Mouse (Mus musculus) neutrophil, adult 83 days (primary cell): ENCODE data around the gene Phf23. TPM values are rescaled to one million over a fixed set of nuclear protein-coding genes. Genes with fewer than 3 reads are reported as not detected.

Experiments used
- total RNA-seq, 2 experiments: library from RNA; stranded (reverse); gene quantifications; one replicate each; pipeline ENCODE4 v1.2.4; 2023

Gene Phf23
- 10 to 100 TPM; 41.2 to 53.6 TPM for total RNA-seq

DNA sequence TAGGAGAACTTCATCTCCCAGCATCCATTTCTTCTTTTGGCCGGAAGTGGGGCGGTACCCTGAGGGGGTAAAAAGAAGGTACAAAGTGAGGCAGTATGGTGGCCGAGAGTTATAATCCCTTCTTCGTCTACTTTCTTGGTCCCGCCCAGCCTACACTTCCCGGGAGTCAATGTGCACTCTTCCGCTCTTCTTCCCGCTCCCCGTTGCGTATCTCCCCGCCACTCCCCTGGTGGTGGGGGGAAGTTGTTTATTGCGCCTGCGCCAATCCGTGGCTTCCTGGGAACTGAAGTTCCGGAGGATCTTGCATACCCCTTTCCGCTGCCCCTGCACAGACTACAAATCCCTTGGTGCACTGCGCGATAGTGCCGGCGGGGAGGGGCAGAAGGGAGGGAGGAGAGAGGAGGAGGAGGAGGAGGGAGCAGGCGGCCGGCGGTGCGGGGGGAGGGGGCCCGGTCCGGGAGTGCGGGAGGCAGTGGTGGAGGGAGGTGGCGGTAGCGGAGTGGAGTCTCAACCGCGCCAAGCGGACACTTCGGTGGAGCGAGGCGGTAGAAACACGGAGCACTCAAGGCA, at the start of gene Phf23:
Gene Phf23, plus strand, starts transcription at position 387 of the 570 bp plus-strand sequence.

DNA sequence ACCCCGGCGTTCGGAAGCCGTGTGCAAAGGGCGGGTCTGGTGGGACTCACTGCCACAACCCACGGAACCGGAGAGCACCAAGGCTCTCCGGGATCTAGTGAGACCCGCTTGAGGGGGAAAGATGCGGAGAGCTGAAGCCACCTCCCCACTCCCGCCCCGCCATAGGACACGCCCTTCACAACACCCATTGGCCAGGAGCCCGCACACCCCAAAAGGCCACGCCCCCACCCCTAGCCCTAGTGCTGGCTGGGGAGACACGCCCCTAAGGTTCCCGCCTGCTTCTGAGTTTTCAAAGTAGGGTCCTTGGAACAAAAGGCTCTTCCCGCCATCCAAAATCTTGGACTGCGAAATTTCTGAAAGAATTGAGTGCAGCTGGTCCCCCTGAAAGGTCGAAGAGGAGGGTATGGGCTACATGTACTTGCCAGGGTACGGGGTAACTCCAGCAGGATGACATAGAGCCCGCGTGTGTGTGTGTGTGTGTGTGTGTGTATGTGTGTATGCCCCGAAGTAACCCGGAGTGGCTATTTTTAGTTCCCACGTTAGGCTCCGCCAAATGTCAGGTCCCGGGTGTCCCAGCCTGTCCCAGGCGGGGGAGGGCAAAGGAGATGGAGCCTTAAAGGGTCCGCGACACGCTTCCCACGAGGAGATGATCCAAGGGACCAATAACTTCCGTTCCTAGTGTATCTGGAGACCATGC, 47.4 kb upstream of the Phf23 start, which contains the start of gene Slc2a4:
Gene Slc2a4, minus strand, starts transcription at position 123 of the 697 bp plus-strand sequence.

DNA sequence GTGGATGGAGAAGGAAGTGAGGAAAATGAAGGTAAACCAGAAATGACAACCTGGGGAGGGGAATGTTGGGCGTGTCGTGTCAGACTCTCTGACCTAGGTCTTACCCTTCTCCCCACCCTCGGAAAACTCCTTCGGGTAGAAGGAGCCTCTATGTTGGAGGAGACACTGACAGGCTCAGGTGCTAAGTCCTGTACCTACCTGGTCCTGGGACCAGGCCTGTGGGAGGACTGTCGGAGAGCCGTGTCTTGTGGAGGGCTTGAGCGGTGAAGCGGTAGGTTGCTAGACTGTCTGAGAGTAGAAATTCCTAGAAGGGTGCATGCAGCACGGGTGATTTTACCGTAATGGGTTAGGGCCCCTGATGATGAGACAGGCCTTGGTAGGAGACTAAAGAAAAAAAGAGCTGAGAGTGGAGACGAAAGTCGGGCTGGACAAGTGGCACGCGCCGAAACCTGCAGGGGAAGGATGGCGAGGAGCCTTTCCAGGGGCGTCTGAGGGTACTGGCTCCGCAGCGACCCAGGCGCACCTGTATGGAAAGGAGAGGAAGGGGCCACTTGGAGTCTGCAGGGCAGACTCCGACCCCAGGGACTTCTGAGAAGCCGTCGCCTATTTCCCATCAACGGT, 30.8 kb upstream of the Phf23 start, which contains the start of gene Cldn7:
Gene Cldn7, plus strand, starts transcription at position 130 of the 621 bp plus-strand sequence.

DNA sequence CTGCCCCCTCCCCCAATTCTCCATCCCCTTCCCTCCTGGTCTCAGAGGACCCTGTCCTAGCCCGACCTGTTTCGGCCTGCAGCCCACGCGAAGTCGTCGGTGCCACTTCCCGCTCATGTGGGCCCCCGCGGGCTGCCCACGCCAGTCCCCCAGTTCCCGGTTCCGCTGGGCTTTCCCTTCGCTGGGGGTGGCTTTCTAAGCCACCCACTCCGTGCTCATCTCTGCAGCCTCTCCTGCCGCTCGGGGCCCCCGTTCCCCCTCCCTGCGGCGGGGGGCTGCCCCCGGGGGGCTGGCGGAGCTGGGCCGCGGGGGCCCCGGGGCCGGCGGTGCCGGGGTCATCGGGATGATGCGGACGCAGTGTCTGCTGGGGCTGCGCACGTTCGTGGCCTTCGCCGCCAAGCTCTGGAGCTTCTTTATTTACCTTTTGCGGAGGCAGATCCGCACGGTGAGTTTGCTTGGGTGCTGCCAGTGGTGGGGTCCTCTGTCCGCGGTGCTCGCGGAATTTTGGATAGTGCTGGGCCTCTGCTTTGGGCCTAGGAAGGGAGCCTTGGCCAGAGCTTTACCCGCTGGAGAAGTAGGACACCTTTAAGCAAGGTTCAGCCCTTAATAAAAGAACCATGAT, 14.3 kb upstream of the Phf23 start, which contains the start of gene Ctdnep1:
Gene Ctdnep1, plus strand, starts transcription at position 16 of the 622 bp plus-strand sequence.

DNA sequence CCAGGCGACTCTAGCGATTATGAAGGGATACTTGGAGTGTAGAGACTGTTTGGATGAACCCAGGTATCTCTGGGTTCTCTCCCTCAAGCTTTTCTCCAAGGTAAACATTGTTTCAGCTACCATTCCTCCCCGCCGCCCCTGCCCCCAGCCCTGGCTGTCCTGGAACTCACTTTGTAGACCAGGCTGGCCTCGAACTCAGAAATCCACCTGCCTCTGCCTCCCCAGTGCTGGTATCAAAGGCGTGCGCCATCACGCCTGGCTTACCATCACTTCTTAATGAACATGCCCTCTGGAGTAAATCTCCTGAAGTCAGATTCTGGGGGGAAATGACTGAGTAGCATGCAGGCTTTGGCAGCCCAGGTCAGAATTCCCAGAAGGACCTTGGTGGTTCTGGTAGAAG, 13.4 kb upstream of the Phf23 start, which contains the start of gene Elp5:
Gene Elp5, minus strand, starts transcription at position 293 of the 400 bp plus-strand sequence.

DNA sequence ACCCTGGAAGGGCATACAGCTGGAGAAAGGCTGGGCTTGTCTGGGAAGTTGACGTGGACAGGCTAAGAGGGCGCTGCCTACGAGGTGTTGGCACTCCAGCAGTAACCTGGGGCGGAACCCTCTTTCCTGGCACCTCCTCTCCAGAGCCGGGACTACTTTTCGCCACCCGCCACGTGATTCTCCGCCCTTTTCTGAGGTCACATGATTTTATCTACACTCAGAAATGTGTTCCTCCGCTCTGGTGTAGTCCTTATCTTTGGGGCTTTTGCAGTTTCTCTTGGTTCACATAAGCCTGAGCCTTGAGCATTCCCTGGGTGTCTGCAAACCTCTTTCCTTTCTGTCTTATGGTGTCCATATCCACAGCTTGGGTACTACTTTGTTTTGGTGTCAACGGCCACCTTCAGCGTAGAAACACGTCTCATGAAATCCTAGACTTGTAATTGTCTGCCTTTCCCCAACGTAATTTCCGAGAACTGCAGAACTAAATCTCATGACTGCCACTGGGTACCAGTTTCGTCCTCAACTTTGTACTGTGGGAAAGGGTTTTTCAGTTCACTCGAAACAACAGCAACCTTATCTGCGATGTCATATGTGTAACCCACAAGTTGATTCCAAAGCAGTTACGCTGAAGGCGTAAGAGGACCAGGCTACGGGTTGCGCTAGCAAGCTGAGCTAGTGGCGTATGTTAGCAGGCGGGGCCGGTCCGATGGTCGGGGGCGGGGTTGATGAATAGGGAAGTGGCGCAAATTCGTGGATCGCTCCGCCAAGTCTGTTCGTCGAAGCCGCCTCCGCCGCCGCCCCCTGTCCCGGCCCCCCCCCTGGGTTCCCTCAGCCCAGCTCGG, 4.5 kb upstream of the Phf23 start, which contains the start of gene Gabarap:
Gene Gabarap, plus strand, starts transcription at position 294 of the 842 bp plus-strand sequence.

DNA sequence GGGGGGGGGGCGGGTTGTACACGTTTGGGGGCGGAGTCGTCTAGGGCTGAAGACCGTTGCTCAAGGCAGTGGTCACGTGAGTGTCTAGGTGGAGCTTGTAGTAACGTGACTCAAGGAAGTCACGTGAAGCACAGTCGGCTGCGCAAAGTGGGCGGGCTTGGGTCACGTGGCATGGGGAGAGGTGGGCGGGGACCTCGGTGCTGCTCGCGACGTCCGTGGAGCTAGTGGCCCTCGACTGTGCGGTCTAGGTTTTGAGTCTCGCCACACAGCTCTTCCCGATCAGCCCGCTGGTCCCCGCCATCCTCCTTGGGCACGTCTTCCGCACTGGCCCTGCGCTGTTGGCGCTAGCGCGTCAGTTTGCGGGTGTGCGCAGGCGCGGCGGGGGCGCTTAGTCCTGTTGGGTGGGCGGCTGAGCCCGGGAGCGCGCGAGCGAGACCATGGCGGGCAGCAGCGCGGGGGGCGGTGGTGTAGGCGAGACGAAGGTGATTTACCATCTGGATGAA, 4.9 kb downstream of the Phf23 start, which contains the start of gene Dvl2:
Gene Dvl2, plus strand, starts transcription at position 200 of the 503 bp plus-strand sequence.

DNA sequence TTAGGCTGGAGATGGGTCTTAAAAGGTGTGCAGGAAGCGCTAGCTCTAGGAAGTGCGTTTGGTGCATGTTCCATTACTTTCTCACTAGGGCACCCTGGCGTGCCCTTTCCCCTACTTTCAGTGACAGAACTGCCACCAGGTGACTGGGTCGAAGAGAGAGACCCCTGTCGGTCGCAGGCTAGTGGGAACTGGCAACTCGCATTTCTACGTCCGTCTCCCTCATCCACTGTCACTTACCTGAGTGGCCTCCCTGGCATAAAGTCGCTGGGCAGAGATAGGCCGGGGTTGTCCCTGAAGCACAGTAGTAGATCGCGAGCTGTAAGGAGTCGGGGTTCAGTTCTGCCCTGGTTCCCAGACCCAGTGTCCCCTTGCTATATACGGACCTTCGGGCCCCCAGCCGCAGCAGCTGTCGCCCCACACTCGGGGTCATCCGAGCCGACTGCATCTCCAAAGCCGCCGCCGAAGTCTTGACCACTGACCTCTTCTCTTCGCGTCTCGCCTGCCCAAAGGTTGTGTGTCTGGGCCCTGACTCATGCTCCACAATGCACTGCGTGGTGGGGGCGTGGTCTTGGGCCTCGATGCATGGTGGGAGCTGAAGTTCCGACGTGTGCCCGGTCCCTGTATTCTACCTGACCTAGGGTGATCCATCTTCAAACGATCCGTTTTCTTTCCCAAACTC, 19.4 kb downstream of the Phf23 start, which contains the start of gene Acadvl:
Gene Acadvl, minus strand, starts transcription at position 532 of the 679 bp plus-strand sequence.

DNA sequence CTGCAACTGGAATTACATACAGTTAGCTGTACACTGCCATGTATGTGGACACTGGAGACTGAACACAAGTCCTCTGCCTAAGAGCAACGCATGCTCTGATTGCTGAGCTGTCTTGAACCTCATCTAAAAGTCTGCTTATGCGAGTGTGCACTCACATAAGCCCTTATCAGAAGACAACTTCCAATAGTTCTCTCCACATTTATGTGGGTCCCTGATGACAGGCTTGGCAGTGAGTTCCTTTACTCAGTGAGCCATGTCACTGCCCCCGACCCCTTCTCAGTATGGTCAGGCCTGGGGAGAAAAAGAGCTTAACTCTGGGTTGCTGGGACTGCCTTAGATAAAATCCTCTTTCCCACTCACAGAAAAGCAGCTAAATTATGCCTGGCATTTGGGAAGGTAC, 21.1 kb downstream of the Phf23 start, which contains the start of gene Dlg4:
Gene Dlg4, plus strand, starts transcription at position 274 of the 400 bp plus-strand sequence.

Other genes starting within 250 kb of the Phf23 start
- 10 to 100 TPM; 82.6 to 86.1 TPM for gene Polr2a, start 237.1 kb upstream of the Phf23 start, total RNA-seq
- gene Slc35g3, start 233.8 kb upstream of the Phf23 start, total RNA-seq = not detected
- gene Zbtb4, start 229.9 kb upstream of the Phf23 start, total RNA-seq = 1 to 10 TPM; 2.4 to 3.3 TPM
- 1 to 10 TPM in 1 of 2 experiments, under 1 TPM in 1; 0.79 to 1.9 TPM for gene Chrnb1, start 199.8 kb upstream of the Phf23 start, total RNA-seq
- gene Fgf11, start 193.9 kb upstream of the Phf23 start, total RNA-seq = under 1 TPM in 1 of 2 experiments, not detected in 1; 0.18 TPM
- not detected for gene Tmem102, start 190.2 kb upstream of the Phf23 start, total RNA-seq
- gene Gm39566, start 180.5 kb upstream of the Phf23 start, total RNA-seq = not detected
- not detected for gene Spem2, start 177.3 kb upstream of the Phf23 start, total RNA-seq
- not detected for gene Spem1, start 173.6 kb upstream of the Phf23 start, total RNA-seq
- gene Nlgn2, start 158.0 kb upstream of the Phf23 start, total RNA-seq = 1 to 10 TPM; 1.3 to 2.1 TPM
- 100 to 1,000 TPM in 1 of 2 experiments, 10 to 100 TPM in 1; 99.2 to 106 TPM for gene Tmem256, start 157.3 kb upstream of the Phf23 start, total RNA-seq
- gene Plscr3, start 149.4 kb upstream of the Phf23 start, total RNA-seq = 10 to 100 TPM; 35.0 to 35.9 TPM
- gene Tnk1, start 137.0 kb upstream of the Phf23 start, total RNA-seq = not detected
- gene Tmem95, start 117.8 kb upstream of the Phf23 start, total RNA-seq = 1 to 10 TPM in 1 of 2 experiments, under 1 TPM in 1; 0.88 to 1.2 TPM
- gene Kctd11, start 114.4 kb upstream of the Phf23 start, total RNA-seq = 1 to 10 TPM; 8.6 to 9.0 TPM
- gene Acap1, start 100.2 kb upstream of the Phf23 start, total RNA-seq = 100 to 1,000 TPM; 260 to 263 TPM
- 1 to 10 TPM; 3.0 to 3.2 TPM for gene 2810408A11Rik, start 94.8 kb upstream of the Phf23 start, total RNA-seq
- gene Neurl4, start 94.7 kb upstream of the Phf23 start, total RNA-seq = 10 to 100 TPM; 20.9 to 27.6 TPM
- gene Gps2, start 81.9 kb upstream of the Phf23 start, total RNA-seq = 10 to 100 TPM; 69.0 to 84.5 TPM
- gene Eif5a, start 73.8 kb upstream of the Phf23 start, total RNA-seq = 100 to 1,000 TPM; 482 to 501 TPM
- gene Ybx2, start 60.0 kb upstream of the Phf23 start, total RNA-seq = not detected
- gene Slc2a4, start 47.6 kb upstream of the Phf23 start, total RNA-seq = 1 to 10 TPM in 1 of 2 experiments, under 1 TPM in 1; 0.97 to 1.3 TPM
- not detected for gene Cldn7, start 31.0 kb upstream of the Phf23 start, total RNA-seq
- gene Ctdnep1, start 14.6 kb upstream of the Phf23 start, total RNA-seq = 10 to 100 TPM; 75.0 to 80.3 TPM
- 10 to 100 TPM; 24.3 to 31.0 TPM for gene Elp5, start 13.3 kb upstream of the Phf23 start, total RNA-seq
- gene Gabarap, start 4.6 kb upstream of the Phf23 start, total RNA-seq = 100 to 1,000 TPM; 475 to 527 TPM
- gene Dvl2, start 4.8 kb downstream of the Phf23 start, total RNA-seq = 10 to 100 TPM; 15.0 to 18.2 TPM
- 10 to 100 TPM; 39.3 to 50.0 TPM for gene Acadvl, start 19.6 kb downstream of the Phf23 start, total RNA-seq
- 1 to 10 TPM; 5.5 to 5.8 TPM for gene Dlg4, start 21.2 kb downstream of the Phf23 start, total RNA-seq
- not detected for gene Asgr1, start 58.3 kb downstream of the Phf23 start, total RNA-seq
- not detected for gene Asgr2, start 96.9 kb downstream of the Phf23 start, total RNA-seq
- gene Mgl2, start 134.6 kb downstream of the Phf23 start, total RNA-seq = 10 to 100 TPM; 11.8 to 12.3 TPM
- 10 to 100 TPM; 17.3 to 20.9 TPM for gene Clec10a, start 160.4 kb downstream of the Phf23 start, total RNA-seq
- gene Slc16a11, start 217.0 kb downstream of the Phf23 start, total RNA-seq = not detected
- gene Slc16a13, start 225.3 kb downstream of the Phf23 start, total RNA-seq = 1 to 10 TPM; 1.5 to 2.1 TPM
- gene Bcl6b, start 234.0 kb downstream of the Phf23 start, total RNA-seq = not detected
- gene 0610010K14Rik, start 242.1 kb downstream of the Phf23 start, total RNA-seq = 10 to 100 TPM; 42.2 to 47.4 TPM
- gene Gm21988, start 244.1 kb downstream of the Phf23 start, total RNA-seq = 1 to 10 TPM; 3.8 to 5.9 TPM
- 100 to 1,000 TPM; 108 to 111 TPM for gene Rnasek, start 244.1 kb downstream of the Phf23 start, total RNA-seq